Mouse (Mus musculus): ENCODE measurements around the gene Olfr814. TPM values are rescaled to one million over a fixed set of nuclear protein-coding genes. Genes with fewer than 3 reads are reported as not detected.

Gene Olfr814
- total and polyA plus RNA-seq, 3 experiments, result not detected

- no peak for DNase-seq (ENCODE audit: extremely low read depth)
- no peaks in the 10 kb centered on the region for H3K4me1 ChIP-seq (ENCODE audit: control insufficient read depth in 1 of 2, insufficient read depth in 2 of 2)
- TF ChIP-seq GABPA (IDR thresholded peaks at IDR 0.05; ENCODE audit: insufficient replicate concordance, low read depth, low read length), result no peak
- no peak for TF ChIP-seq UBTF (IDR thresholded peaks at IDR 0.05; ENCODE audit: low read depth, low read length)
- no peak for TF ChIP-seq HCFC1 (IDR thresholded peaks at IDR 0.05; ENCODE audit: low read depth, low read length)
- no peak for TF ChIP-seq NELFE (IDR thresholded peaks at IDR 0.05; ENCODE audit: low read depth, low read length)
- no peak for TF ChIP-seq ETS1 (conservative IDR thresholded peaks at IDR 0.05; ENCODE audit: low read depth, low read length)
- no peak for TF ChIP-seq ZNF384 (IDR thresholded peaks at IDR 0.05; ENCODE audit: low read depth, low read length)
- TF ChIP-seq RAD21 (IDR thresholded peaks at IDR 0.05; ENCODE audit: low read depth, low read length), result no peak
- no peak for TF ChIP-seq NRF1 (IDR thresholded peaks at IDR 0.05; ENCODE audit: low read depth, low read length)
- no peak for TF ChIP-seq EP300 (IDR thresholded peaks at IDR 0.05; ENCODE audit: low read length)
- TF ChIP-seq POLR2A (IDR thresholded peaks at IDR 0.05; ENCODE audit: low read depth, low read length), result no peak
- no peak for TF ChIP-seq ZC3H11A (IDR thresholded peaks at IDR 0.05; ENCODE audit: low read depth, low read length)
- no peak for TF ChIP-seq MAFK (IDR thresholded peaks at IDR 0.05; ENCODE audit: insufficient replicate concordance, low read length)
- TF ChIP-seq CHD2 (IDR thresholded peaks at IDR 0.05; ENCODE audit: low read length), result no peak
- TF ChIP-seq USF1 (IDR thresholded peaks at IDR 0.05; ENCODE audit: low read depth, low read length), result no peak
- no peak for TF ChIP-seq CTCF (conservative IDR thresholded peaks at IDR 0.05 in 1 of 2, IDR thresholded peaks at IDR 0.05 in 1 of 2; ENCODE audit: low read depth in 2 of 2, low read length in 2 of 2)
- TF ChIP-seq CHD1 (IDR thresholded peaks at IDR 0.05; ENCODE audit: low read depth, low read length), result no peak
- TF ChIP-seq RCOR1 (conservative IDR thresholded peaks at IDR 0.05; ENCODE audit: low read depth, low read length), result no peak
- no peaks in the 10 kb centered on the region for H3K36me3 ChIP-seq (replicated peaks in 1 of 2; ENCODE audit: control insufficient read depth in 1 of 2, insufficient read depth in 1 of 2, low read length in 1 of 2)
- H3K9me3 ChIP-seq (replicated peaks; ENCODE audit: low read length), result no peaks in the 10 kb centered on the region
- H3K27me3 ChIP-seq (replicated peaks), result no peaks in the 10 kb centered on the region
- H3K4me3 ChIP-seq (replicated peaks in 1 of 3; ENCODE audit: low read depth in 2 of 3, low read length in 2 of 3, poor library complexity in 1 of 3), result no peak overlapping the region
- H3K27ac ChIP-seq (ENCODE audit: insufficient read depth, low read depth), result no peak overlapping the region
- no peak overlapping the region for H3K9ac ChIP-seq (ENCODE audit: insufficient read depth, low read depth)
- dilution Hi-C loops (cut with MboI; ENCODE audit: extremely low pct_ligation_motif_present, extremely low pct_unique_long_range_greater_than_20kb, low sequenced_read_pairs) (no loop called here), in situ Hi-C loops (cut with MboI; ENCODE audit: low pct_ligation_motif_present, low pct_unique_long_range_greater_than_20kb, low sequenced_read_pairs) (no loop called here)
- no peaks in the 10 kb centered on the region for H3K79me2 ChIP-seq (replicated peaks; ENCODE audit: control insufficient read depth, extremely low read depth, insufficient read depth, poor library complexity, severe bottlenecking)
- H3K4me2 ChIP-seq (ENCODE audit: insufficient read depth, low read depth, poor library complexity, severe bottlenecking), result no peak overlapping the region
Measured at GRCm38 (mm10) chr10:129847343-129847742, 32.3 kb downstream of the Olfr814 start.

GRCm38 (mm10) chr10:129845994-129846393 lies 33.7 kb downstream of the Olfr814 start, which contains the start of gene Olfr812:
Olfr812 (minus strand) TSS chr10:129846094.
- in situ Hi-C loops (cut with MboI; ENCODE audit: low pct_ligation_motif_present, low pct_unique_long_range_greater_than_20kb, low sequenced_read_pairs), result no loop called here
- H3K27ac ChIP-seq (ENCODE audit: insufficient read depth, low read depth), result no peak within 1 kb of the TSS
- DNase-seq (ENCODE audit: extremely low read depth), result no peak
- H3K4me1 ChIP-seq (ENCODE audit: control insufficient read depth in 1 of 2, insufficient read depth in 2 of 2), result no peaks in the 10 kb centered on the region
- dilution Hi-C loops (cut with MboI; ENCODE audit: extremely low pct_ligation_motif_present, extremely low pct_unique_long_range_greater_than_20kb, low sequenced_read_pairs), result no loop called here
- H3K4me3 ChIP-seq (replicated peaks in 1 of 3; ENCODE audit: low read depth in 2 of 3, low read length in 2 of 3, poor library complexity in 1 of 3), result no peak within 1 kb of the TSS
- H3K27me3 ChIP-seq (replicated peaks), result no peaks in the 10 kb centered on the region
- H3K36me3 ChIP-seq (replicated peaks in 1 of 2; ENCODE audit: control insufficient read depth in 1 of 2, insufficient read depth in 1 of 2, low read length in 1 of 2), result no peaks in the 10 kb centered on the region
- H3K79me2 ChIP-seq (replicated peaks; ENCODE audit: control insufficient read depth, extremely low read depth, insufficient read depth, poor library complexity, severe bottlenecking), result no peaks in the 10 kb centered on the region
- no peaks in the 10 kb centered on the region for H3K9me3 ChIP-seq (replicated peaks; ENCODE audit: low read length)
- no peak for TF ChIP-seq PAX5 (IDR thresholded peaks at IDR 0.05; ENCODE audit: low read length)
- no peak for TF ChIP-seq KAT2A (IDR thresholded peaks at IDR 0.05; ENCODE audit: insufficient replicate concordance, low read length)
- TF ChIP-seq MAX (IDR thresholded peaks at IDR 0.05; ENCODE audit: low read length), result no peak
- no peak for TF ChIP-seq TBP (conservative IDR thresholded peaks at IDR 0.05; ENCODE audit: low read depth, low read length)
- no peak for TF ChIP-seq IRF4 (IDR thresholded peaks at IDR 0.05; ENCODE audit: low read depth, low read length)
- no peak for TF ChIP-seq RCOR1 (conservative IDR thresholded peaks at IDR 0.05; ENCODE audit: low read depth, low read length)
- TF ChIP-seq ELF1 (IDR thresholded peaks at IDR 0.05; ENCODE audit: low read depth, low read length), result no peak
- no peak for TF ChIP-seq USF2 (conservative IDR thresholded peaks at IDR 0.05; ENCODE audit: low read depth, low read length)
- TF ChIP-seq ZC3H11A (IDR thresholded peaks at IDR 0.05; ENCODE audit: low read depth, low read length), result no peak
- TF ChIP-seq ZKSCAN1 (IDR thresholded peaks at IDR 0.05; ENCODE audit: borderline replicate concordance, low read depth, low read length), result no peak
- TF ChIP-seq MAFK (IDR thresholded peaks at IDR 0.05; ENCODE audit: insufficient replicate concordance, low read length), result no peak
- no peak for TF ChIP-seq MEF2A (IDR thresholded peaks at IDR 0.05; ENCODE audit: borderline replicate concordance, low read depth, low read length)
- no peak for TF ChIP-seq SMC3 (IDR thresholded peaks at IDR 0.05; ENCODE audit: low read depth, low read length)
- H3K4me2 ChIP-seq (ENCODE audit: insufficient read depth, low read depth, poor library complexity, severe bottlenecking), result no peak within 1 kb of the TSS
- H3K9ac ChIP-seq (ENCODE audit: insufficient read depth, low read depth), result no peak within 1 kb of the TSS

All from CH12.LX (cell line).